In genomic region chr10:76271238-76271637, GRCm38 (mm10) we compare ENCODE assay signal across 8 mouse cellular contexts. TPM values are rescaled to one million over a fixed set of nuclear protein-coding genes. Genes with fewer than 3 reads are reported as not detected.
DNase-seq lines count a peak whose midpoint lies in the region; TF ChIP-seq lines count a peak whose summit lies in the region.
"Had no signal": no experiment of that assay in that cellular context is flagged by ENCODE, and none has a peak within 500 bp of the region (broad histone marks: within the 10 kb centered on the region; RNA-seq: fewer than 3 reads in every experiment).

No protein-coding gene starts in this region.

- H3K27ac ChIP-seq in left cerebral cortex, adult 2 months, result no peak overlapping the region
- H3K27ac ChIP-seq: heart, embryonic 13.5 days had no signal

- H3K4me3 ChIP-seq in left cerebral cortex, adult 2 months, result no peak overlapping the region
- H3K4me3 ChIP-seq: heart, embryonic 13.5 days had no signal

- intact Hi-C loops in left cerebral cortex, adult 2 months (cut with DNase I), result loop anchor here (5.0 kb wide), 1 partner anchor 146 kb away; no protein-coding TSS in a partner anchor

- DNase-seq in left cerebral cortex, adult 2 months (ENCODE audit: extremely low spot score in 1 of 2, low spot score in 2 of 2), result no peak
- DNase-seq in left cerebral cortex, adult 8-10 months (ENCODE audit: low spot score in 2 of 2), result no peak
- peak; percentile 42 for DNase-seq in ES-CJ7 (ENCODE audit: low read depth, low spot score)
- DNase-seq in adrenal gland, postnatal 36 days, result peak; percentile 9 to 43
- peak; percentile 65 for DNase-seq in kidney, postnatal 10 days
- peak; percentile 47 for DNase-seq in retina, embryonic 14.5 days (ENCODE audit: low spot score)
- no peak for DNase-seq in frontal cortex, postnatal 14 days (ENCODE audit: low spot score in 2 of 2)

- peak; percentile 64 for TF ChIP-seq CTCF in left cerebral cortex, adult 2 months (IDR thresholded peaks at IDR 0.05)

RNA-seq across cellular contexts. Expression of gene S100b, which starts 17.6 kb away (rescaled TPM):
- total RNA-seq in left cerebral cortex, adult 2 months (2021), result 100 to 1,000 TPM; 138 to 156 TPM
- 100 to 1,000 TPM; 175 to 204 (median 187) TPM for total RNA-seq in left cerebral cortex, adult 8-10 months (2022)
- total RNA-seq in adrenal gland, postnatal 36 days (2021), result 10 to 100 TPM; 12.1 to 17.8 TPM

RNA-seq across cellular contexts. Expression of gene Prmt2, which starts 33.6 kb away (rescaled TPM):
- 10 to 100 TPM; 58.4 to 63.9 TPM for total RNA-seq in left cerebral cortex, adult 2 months (2021)
- total RNA-seq in left cerebral cortex, adult 8-10 months (2022), result 10 to 100 TPM; 46.5 to 57.7 (median 56.5) TPM
- total RNA-seq in adrenal gland, postnatal 36 days (2021), result 10 to 100 TPM; 21.3 to 25.5 TPM

Comparison
In these comparisons a context has a peak if more than half of its experiments do, and no peak if none do; other contexts are left out.
1. DNase-seq: peak in ES-CJ7 (single experiment), adrenal gland, postnatal 36 days (2 of 2), kidney, postnatal 10 days (single experiment) and retina, embryonic 14.5 days (single experiment); none in left cerebral cortex, adult 2 months (0 of 2), left cerebral cortex, adult 8-10 months (0 of 2) and frontal cortex, postnatal 14 days (0 of 2).
2. RNA of gene S100b, which starts 17.6 kb away (total RNA-seq): 175 to 204 TPM in left cerebral cortex, adult 8-10 months and 138 to 156 TPM in left cerebral cortex, adult 2 months; 12.1 to 17.8 TPM in adrenal gland, postnatal 36 days; every median in the first group is over 4 times any median in the second.